Mouse (Mus musculus): ENCODE measurements around the gene Lilra5. TPM values are rescaled to one million over a fixed set of nuclear protein-coding genes. Genes with fewer than 3 reads are reported as not detected.
"Not testable (repeated sequence)": the region's sequence is repeated elsewhere in the genome, so short reads cannot be mapped to it uniquely, and the experiment has no call there.

Gene Lilra5
- polyA plus RNA-seq, 1 experiment from 2014 or later = 0.12 TPM

- H3K27me3 ChIP-seq (replicated peaks; ENCODE audit: control insufficient read depth, insufficient read depth, low read length); H3K4me3 ChIP-seq (ENCODE audit: low read depth, low read length); DNase-seq (ENCODE audit: low spot score); H3K36me3 ChIP-seq (ENCODE audit: control insufficient read depth, insufficient read depth, low read length); H3K9ac ChIP-seq (ENCODE audit: low read depth, low read length); ATAC-seq (replicated peaks; ENCODE audit: low FRiP score); H3K27ac ChIP-seq (ENCODE audit: low read depth, low read length); H3K9me3 ChIP-seq (ENCODE audit: control insufficient read depth, low read length); H3K4me1 ChIP-seq (replicated peaks; ENCODE audit: control insufficient read depth, insufficient read depth, low read length); H3K4me2 ChIP-seq: not testable (repeated sequence)
- WGBS = 33% methylated on average over 1 of the region's 1 CpGs
Measured at GRCm38 (mm10) chr7:4256060-4256459, 18.5 kb downstream of the Lilra5 start.

GRCm38 (mm10) chr7:4260521-4260920, 23.0 kb downstream of the Lilra5 start:
- not testable (repeated sequence) for H3K9ac ChIP-seq (ENCODE audit: low read depth, low read length); H3K36me3 ChIP-seq (ENCODE audit: control insufficient read depth, insufficient read depth, low read length); H3K27me3 ChIP-seq (replicated peaks; ENCODE audit: control insufficient read depth, insufficient read depth, low read length); H3K9me3 ChIP-seq (ENCODE audit: control insufficient read depth, low read length); DNase-seq (ENCODE audit: low spot score); H3K4me2 ChIP-seq; H3K4me3 ChIP-seq (ENCODE audit: low read depth, low read length); ATAC-seq (replicated peaks; ENCODE audit: low FRiP score); H3K4me1 ChIP-seq (replicated peaks; ENCODE audit: control insufficient read depth, insufficient read depth, low read length); H3K27ac ChIP-seq (ENCODE audit: low read depth, low read length)
- WGBS = 79% methylated on average over 1 of the region's 1 CpGs

GRCm38 (mm10) chr7:4272106-4272505, 34.6 kb downstream of the Lilra5 start:
- H3K9ac ChIP-seq (ENCODE audit: low read depth, low read length); H3K4me2 ChIP-seq; H3K36me3 ChIP-seq (ENCODE audit: control insufficient read depth, insufficient read depth, low read length); H3K27me3 ChIP-seq (replicated peaks; ENCODE audit: control insufficient read depth, insufficient read depth, low read length); H3K27ac ChIP-seq (ENCODE audit: low read depth, low read length); DNase-seq (ENCODE audit: low spot score); H3K4me1 ChIP-seq (replicated peaks; ENCODE audit: control insufficient read depth, insufficient read depth, low read length); H3K4me3 ChIP-seq (ENCODE audit: low read depth, low read length); ATAC-seq (replicated peaks; ENCODE audit: low FRiP score); H3K9me3 ChIP-seq (ENCODE audit: control insufficient read depth, low read length): not testable (repeated sequence)
- 61% methylated on average over 1 of the region's 1 CpGs for WGBS

- not testable (repeated sequence) for H3K9me3 ChIP-seq (ENCODE audit: control insufficient read depth, low read length); DNase-seq (ENCODE audit: low spot score)
Measured at GRCm38 (mm10) chr7:4273874-4274273, 36.3 kb downstream of the Lilra5 start.

GRCm38 (mm10) chr7:4275500-4275899, 37.9 kb downstream of the Lilra5 start:
- H3K4me1 ChIP-seq (replicated peaks; ENCODE audit: control insufficient read depth, insufficient read depth, low read length); H3K9ac ChIP-seq (ENCODE audit: low read depth, low read length); DNase-seq (ENCODE audit: low spot score); H3K27me3 ChIP-seq (replicated peaks; ENCODE audit: control insufficient read depth, insufficient read depth, low read length); H3K4me2 ChIP-seq; H3K27ac ChIP-seq (ENCODE audit: low read depth, low read length); ATAC-seq (replicated peaks; ENCODE audit: low FRiP score); H3K9me3 ChIP-seq (ENCODE audit: control insufficient read depth, low read length); H3K36me3 ChIP-seq (ENCODE audit: control insufficient read depth, insufficient read depth, low read length); H3K4me3 ChIP-seq (ENCODE audit: low read depth, low read length): not testable (repeated sequence)
- 87% methylated on average over 10 of the region's 10 CpGs for WGBS

More at GRCm38 (mm10) chr7:4273874-4274273, 36.3 kb downstream of the Lilra5 start:
- not testable (repeated sequence) for ATAC-seq (replicated peaks; ENCODE audit: low FRiP score); H3K36me3 ChIP-seq (ENCODE audit: control insufficient read depth, insufficient read depth, low read length); H3K4me1 ChIP-seq (replicated peaks; ENCODE audit: control insufficient read depth, insufficient read depth, low read length); H3K27ac ChIP-seq (ENCODE audit: low read depth, low read length); H3K4me3 ChIP-seq (ENCODE audit: low read depth, low read length); H3K4me2 ChIP-seq; H3K9ac ChIP-seq (ENCODE audit: low read depth, low read length); H3K27me3 ChIP-seq (replicated peaks; ENCODE audit: control insufficient read depth, insufficient read depth, low read length)
- 43% methylated on average over 2 of the region's 2 CpGs for WGBS

- DNase-seq (ENCODE audit: low spot score) (no peak), ATAC-seq (replicated peaks; ENCODE audit: low FRiP score) (no peak)
- no peak overlapping the region for H3K4me2 ChIP-seq
- no peaks in the 10 kb centered on the region for H3K4me1 ChIP-seq (replicated peaks; ENCODE audit: control insufficient read depth, insufficient read depth, low read length)
- no peaks in the 10 kb centered on the region for H3K27me3 ChIP-seq (replicated peaks; ENCODE audit: control insufficient read depth, insufficient read depth, low read length)
- no peaks in the 10 kb centered on the region for H3K9me3 ChIP-seq (ENCODE audit: control insufficient read depth, low read length)
- H3K4me3 ChIP-seq (ENCODE audit: low read depth, low read length) = no peak overlapping the region
- no peak overlapping the region for H3K27ac ChIP-seq (ENCODE audit: low read depth, low read length)
- H3K9ac ChIP-seq (ENCODE audit: low read depth, low read length) = no peak overlapping the region
- WGBS = 72% methylated on average over 5 of the region's 5 CpGs
- no peaks in the 10 kb centered on the region for H3K36me3 ChIP-seq (ENCODE audit: control insufficient read depth, insufficient read depth, low read length)
Measured at GRCm38 (mm10) chr7:4292638-4293037, 55.1 kb downstream of the Lilra5 start.

Other genes with a start within 250 kb of the Lilra5 start
- gene Lair1, start 174.6 kb upstream of the Lilra5 start, polyA plus RNA-seq (2014; fragmentation: Nextera tagmentation; extraction: Ambion mirVana) = 1.2 and 1.7 TPM in 2 replicates
- 0.58 and 0.85 TPM in 2 replicates for gene Ttyh1, start 118.3 kb upstream of the Lilra5 start, polyA plus RNA-seq (2014; fragmentation: Nextera tagmentation; extraction: Ambion mirVana)
- 43.6 and 48.1 TPM in 2 replicates for gene Leng8, start 100.7 kb upstream of the Lilra5 start, polyA plus RNA-seq (2014; fragmentation: Nextera tagmentation; extraction: Ambion mirVana)
- gene Leng9, start 87.4 kb upstream of the Lilra5 start, polyA plus RNA-seq (2014; fragmentation: Nextera tagmentation; extraction: Ambion mirVana) = 1.8 TPM in 2 replicates
- 20.0 and 22.8 TPM in 2 replicates for gene Cdc42ep5, start 72.9 kb upstream of the Lilra5 start, polyA plus RNA-seq (2014; fragmentation: Nextera tagmentation; extraction: Ambion mirVana)
- gene Ncr1, start 100.0 kb downstream of the Lilra5 start, polyA plus RNA-seq (2014; fragmentation: Nextera tagmentation; extraction: Ambion mirVana) = not detected in 2 replicates
- gene Gp6, start 160.0 kb downstream of the Lilra5 start, polyA plus RNA-seq (2014; fragmentation: Nextera tagmentation; extraction: Ambion mirVana) = 5.1 and 5.7 TPM in 2 replicates
- gene Rdh13, start 207.9 kb downstream of the Lilra5 start, polyA plus RNA-seq (2014; fragmentation: Nextera tagmentation; extraction: Ambion mirVana) = 17.4 and 18.2 TPM in 2 replicates
- gene Eps8l1, start 222.9 kb downstream of the Lilra5 start, polyA plus RNA-seq (2014; fragmentation: Nextera tagmentation; extraction: Ambion mirVana) = 2.0 and 2.6 TPM in 2 replicates